Mouse (Mus musculus): ENCODE data around the gene Vmn1r211.
"Not testable (repeated sequence)": the region's sequence is repeated elsewhere in the genome, so short reads cannot be mapped to it uniquely, and the experiment has no call there.

Vmn1r211 gene

DNA sequence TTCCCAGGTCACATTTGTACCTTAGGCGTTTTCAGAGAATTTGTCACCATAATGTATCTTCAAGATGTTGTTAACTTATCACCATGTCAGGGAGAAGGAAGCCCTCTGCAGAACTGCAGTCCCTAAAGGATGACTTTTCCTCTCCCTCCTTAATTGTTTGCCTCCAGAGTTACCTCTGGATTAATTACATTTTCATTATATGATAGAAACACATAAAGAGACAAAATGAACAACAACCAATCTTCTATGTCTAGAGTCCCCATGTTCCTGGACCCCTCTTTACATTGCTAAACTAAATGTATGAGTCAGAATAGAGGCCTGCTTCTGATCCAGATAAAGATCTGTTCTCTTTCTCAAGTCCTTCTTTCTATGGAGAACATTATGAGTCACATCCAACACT lies at the start of gene Vmn1r211:
Gene Vmn1r211 (minus strand): TSS at position 101 of the 400 bp plus-strand sequence.
- no peak for DNase-seq (ENCODE audit: low spot score)

DNA sequence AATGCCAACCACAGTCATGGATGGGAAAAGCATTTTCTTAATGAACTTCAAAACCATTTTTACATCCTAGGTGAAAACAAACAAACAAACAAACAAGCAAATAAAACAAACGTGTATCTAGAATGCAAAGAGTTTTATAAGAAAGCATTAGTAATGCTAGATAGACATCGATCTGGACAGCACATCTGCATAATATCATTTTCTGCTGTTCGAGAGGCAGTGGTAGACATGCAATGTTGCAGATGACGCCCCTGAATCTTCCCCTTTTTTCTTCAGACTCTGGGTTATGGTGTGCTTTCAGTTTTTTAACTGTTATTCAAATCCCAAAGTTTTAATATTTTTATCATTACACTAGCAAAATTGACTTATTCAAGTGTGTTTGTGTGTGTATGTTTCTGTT lies 26.7 kb upstream of the Vmn1r211 start, which contains the start of gene Vmn1r212:
Gene Vmn1r212 (minus strand): TSS at position 101 of the 400 bp plus-strand sequence.
- DNase-seq (ENCODE audit: low spot score): no peak

DNA sequence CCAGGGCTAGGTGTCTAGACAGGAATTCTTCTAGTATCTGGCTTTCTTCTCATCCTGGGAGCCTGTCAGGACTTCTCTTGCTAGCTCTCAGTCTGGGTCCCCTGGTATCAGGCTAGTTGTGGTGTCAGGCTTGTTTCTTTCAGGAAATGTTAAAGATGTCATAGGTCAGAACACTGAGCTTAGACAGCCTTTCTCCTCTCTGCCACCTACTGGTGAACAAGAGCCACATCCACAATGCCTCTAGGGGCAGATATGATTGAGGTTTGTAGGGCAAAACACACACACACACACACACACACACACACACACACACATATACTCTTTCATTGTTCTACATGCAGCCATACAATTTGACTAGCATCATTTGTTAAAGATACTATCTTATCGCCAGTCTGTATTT lies 21.9 kb upstream of the Vmn1r211 start:
- DNase-seq (ENCODE audit: low spot score): no peak

DNA sequence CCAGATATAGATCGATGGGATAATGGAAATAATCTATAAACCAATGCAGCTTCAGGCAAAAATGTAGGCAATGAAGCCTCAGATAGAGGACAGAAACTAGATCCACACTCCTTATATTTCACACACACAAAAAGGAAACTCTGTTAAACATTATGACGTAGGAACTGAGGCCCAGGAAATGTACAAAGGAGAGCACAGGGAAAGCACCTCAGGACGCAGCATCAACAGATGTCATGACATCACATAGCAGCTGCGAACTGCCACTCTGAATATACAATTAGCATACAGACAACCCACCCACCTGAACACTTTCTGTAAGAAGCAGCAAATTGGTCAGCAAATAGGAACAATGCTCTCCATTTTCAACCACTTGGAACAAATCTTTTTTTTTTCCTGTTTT lies 2.6 kb downstream of the Vmn1r211 start:
- DNase-seq (ENCODE audit: low spot score): no peak

DNA sequence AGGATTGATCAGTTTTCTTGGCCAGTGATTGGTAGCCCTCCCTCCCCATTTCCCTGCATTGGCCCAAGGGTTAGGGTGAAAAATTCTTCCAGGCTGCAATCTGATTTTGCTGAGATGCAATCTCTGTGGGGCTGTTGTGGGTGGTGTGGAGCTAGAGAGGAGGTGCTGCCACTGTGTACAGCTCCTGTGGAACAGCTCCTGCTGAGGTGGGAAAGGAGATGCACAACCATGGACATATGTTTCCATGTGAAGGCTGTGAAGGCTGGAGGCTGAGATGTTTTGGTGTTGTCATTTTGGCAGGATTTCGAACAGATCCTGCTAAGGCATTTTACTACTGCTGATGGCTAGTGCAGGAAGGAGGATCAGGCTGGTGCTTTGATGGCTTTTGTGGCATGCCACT lies 10.6 kb downstream of the Vmn1r211 start:
- no peak for DNase-seq (ENCODE audit: low spot score)

DNA sequence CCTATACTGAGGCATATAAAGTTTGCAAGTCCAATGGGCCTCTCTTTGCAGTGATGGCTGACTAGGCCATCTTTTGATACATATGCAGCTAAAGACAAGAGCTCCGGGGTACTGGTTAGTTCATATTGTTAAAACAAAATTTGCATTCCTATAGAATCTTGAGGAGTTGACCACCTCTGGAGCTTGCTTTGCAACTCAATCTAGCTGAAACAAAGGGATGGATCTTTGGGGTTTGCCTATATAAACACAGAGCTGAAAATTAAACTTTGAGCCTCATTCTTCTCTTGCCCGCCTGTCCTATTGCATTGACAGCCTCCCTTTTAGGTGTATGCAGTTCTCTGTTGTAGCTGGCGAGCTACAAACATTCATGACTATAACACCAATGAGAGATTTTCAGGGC lies 13.1 kb downstream of the Vmn1r211 start:
- not testable (repeated sequence) for DNase-seq (ENCODE audit: low spot score)

DNA sequence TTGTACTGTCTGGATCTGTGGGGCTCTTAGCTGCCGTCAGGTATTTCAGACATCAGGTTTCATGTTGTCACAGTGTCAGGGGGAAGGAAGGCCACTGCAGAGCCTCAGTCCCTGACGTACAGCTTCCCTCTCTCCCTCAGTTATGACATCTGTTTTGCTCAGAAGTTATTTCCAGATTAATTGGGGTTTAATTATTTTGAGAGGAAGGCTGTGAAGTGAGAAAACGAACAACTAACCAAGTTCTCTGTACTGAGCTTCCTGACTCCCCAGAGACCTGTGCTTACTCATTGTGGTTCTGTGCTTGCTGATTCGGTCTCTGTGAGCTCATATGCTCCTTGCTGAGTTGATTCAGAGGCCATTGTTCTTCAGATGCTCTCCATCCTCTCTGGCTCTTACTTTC lies 26.1 kb downstream of the Vmn1r211 start, which contains the start of gene Vmn1r210:
Gene Vmn1r210 (minus strand): TSS at position 101 of the 400 bp plus-strand sequence.
- DNase-seq (ENCODE audit: low spot score): no peak

DNA sequence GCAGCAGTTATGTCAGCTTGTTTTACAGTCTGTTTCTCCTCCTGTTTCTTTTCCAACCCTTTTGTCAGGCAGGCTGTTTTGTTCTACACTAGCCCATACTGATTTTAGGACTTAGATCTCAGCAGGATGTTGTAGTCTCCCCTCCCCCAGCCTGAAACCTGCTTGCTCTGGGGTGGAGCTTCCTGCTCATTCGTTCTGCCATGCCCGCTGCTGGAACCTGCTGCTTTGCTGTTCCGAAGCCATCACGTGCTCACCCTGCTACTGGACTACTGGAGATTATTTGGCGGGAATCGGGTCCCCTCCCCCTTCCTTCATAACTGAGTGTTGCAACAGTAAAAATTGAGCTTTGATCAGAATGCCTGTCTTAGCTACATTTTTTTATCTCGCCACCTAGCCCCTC lies 28.0 kb downstream of the Vmn1r211 start:
- DNase-seq (ENCODE audit: low spot score): not testable (repeated sequence)

DNA sequence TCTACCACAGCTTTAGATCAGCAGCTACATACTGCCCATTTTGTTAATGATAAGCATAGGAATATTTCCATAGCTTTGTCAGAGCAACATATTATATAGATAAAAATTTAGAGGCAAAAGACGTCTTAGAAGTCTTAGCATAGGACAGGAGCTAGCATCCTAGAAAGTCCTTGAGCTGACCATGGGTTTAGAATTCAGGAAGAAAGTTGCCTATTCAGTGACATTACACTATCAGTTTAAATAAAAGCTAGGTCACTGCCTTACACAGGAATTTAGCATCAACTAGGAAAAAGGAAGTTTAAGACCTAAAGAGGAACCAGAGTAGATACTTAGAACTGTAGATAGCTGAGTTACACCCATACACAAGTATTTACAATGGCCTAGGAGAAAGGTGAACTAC lies 35.8 kb downstream of the Vmn1r211 start:
- DNase-seq (ENCODE audit: low spot score): not testable (repeated sequence)

DNA sequence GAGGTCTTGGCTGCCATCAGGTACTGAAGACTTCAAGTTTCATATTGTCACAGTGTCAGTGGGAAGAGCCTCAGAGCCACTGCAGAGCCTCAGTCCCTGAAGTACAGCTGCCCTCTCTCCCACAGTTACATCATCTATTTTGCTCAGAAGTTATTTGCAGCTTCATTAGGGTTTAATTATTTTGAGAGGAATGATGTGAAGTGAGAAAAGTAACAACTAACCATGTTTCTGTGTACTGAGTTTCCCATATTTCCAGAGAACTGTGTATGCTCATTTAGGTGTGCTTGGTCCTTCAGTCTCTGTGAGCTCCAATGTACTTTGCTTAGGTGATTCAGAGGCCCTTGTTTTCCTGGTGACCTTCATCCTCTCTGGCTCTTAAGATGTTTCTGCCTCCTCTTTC lies 47.8 kb downstream of the Vmn1r211 start, which contains the start of gene Vmn1r209:
Gene Vmn1r209 (minus strand): TSS at position 101 of the 400 bp plus-strand sequence.
- DNase-seq (ENCODE audit: low spot score): not testable (repeated sequence)

Data from testis, postnatal 10 days (tissue).